Mouse (Mus musculus): ENCODE measurements around the gene Plekhh3. TPM values are rescaled to one million over a fixed set of nuclear protein-coding genes. Genes with fewer than 3 reads are reported as not detected.
"Not testable (repeated sequence)": the region's sequence is repeated elsewhere in the genome, so short reads cannot be mapped to it uniquely, and the experiment has no call there.

Gene Plekhh3
- total RNA-seq, 2 experiments from 2014 or later = 18.4 to 24.0 TPM

- DNase-seq = peak; percentile 80
Observed at GRCm38 (mm10) chr11:101170354-101170810, 769 bp downstream of the Plekhh3 start, which contains the start of gene Cntnap1. Gene Cntnap1 (plus strand): TSS chr11:101170523.

- DNase-seq = peak; percentile 59
Observed at GRCm38 (mm10) chr11:101169301-101170107, 1.6 kb downstream of the Plekhh3 start.

GRCm38 (mm10) chr11:101168301-101168980 is 2.7 kb downstream of the Plekhh3 start:
- DNase-seq = peak; percentile 57

GRCm38 (mm10) chr11:101167963-101168300 is 3.2 kb downstream of the Plekhh3 start:
- DNase-seq = no peak

GRCm38 (mm10) chr11:101167211-101167962 is 3.8 kb downstream of the Plekhh3 start:
- DNase-seq = no peak

GRCm38 (mm10) chr11:101166357-101166756 is 4.8 kb downstream of the Plekhh3 start:
- no peak for DNase-seq

- no peak for DNase-seq
Observed at GRCm38 (mm10) chr11:101164677-101165580, 6.2 kb downstream of the Plekhh3 start.

GRCm38 (mm10) chr11:101164351-101164665 is 6.8 kb downstream of the Plekhh3 start:
- DNase-seq = no peak

- no peak for DNase-seq
Observed at GRCm38 (mm10) chr11:101163476-101164350, 7.4 kb downstream of the Plekhh3 start.

- DNase-seq = peak; percentile 91
Observed at GRCm38 (mm10) chr11:101162772-101163171, 8.4 kb downstream of the Plekhh3 start.

- no peak for DNase-seq
Observed at GRCm38 (mm10) chr11:101162301-101162700, 8.8 kb downstream of the Plekhh3 start.

GRCm38 (mm10) chr11:101161551-101161950 is 9.6 kb downstream of the Plekhh3 start:
- DNase-seq = no peak

GRCm38 (mm10) chr11:101160981-101161505 is 10.1 kb downstream of the Plekhh3 start:
- not testable (repeated sequence) for DNase-seq

- DNase-seq = not testable (repeated sequence)
Observed at GRCm38 (mm10) chr11:101160151-101160550, 11.0 kb downstream of the Plekhh3 start.

GRCm38 (mm10) chr11:101155728-101156371 is 15.3 kb downstream of the Plekhh3 start, which contains the start of gene Tubg2:
Gene Tubg2 (plus strand): TSS chr11:101155907.
- peak; percentile 48 for DNase-seq

- no peak for DNase-seq
Observed at GRCm38 (mm10) chr11:101155151-101155550, 16.0 kb downstream of the Plekhh3 start.

GRCm38 (mm10) chr11:101154648-101155047 is 16.5 kb downstream of the Plekhh3 start:
- DNase-seq = no peak

GRCm38 (mm10) chr11:101152825-101153224 is 18.3 kb downstream of the Plekhh3 start:
- no peak for DNase-seq

- no peak for DNase-seq
Observed at GRCm38 (mm10) chr11:101151063-101151462, 20.1 kb downstream of the Plekhh3 start.

Measured in gastrocnemius, postnatal 25 days (tissue).